Mouse (Mus musculus) limb, embryonic 14.5 days (tissue): ENCODE measurements around the gene Efcab9. TPM values are rescaled to one million over a fixed set of nuclear protein-coding genes. Genes with fewer than 3 reads are reported as not detected.

ENCODE experiments used
- ATAC-seq: fragments of 200-750 bp; cut with Nextera tagmentation; 2 replicates; pipeline ENCODE4 v1.8.0; 2017; ENCODE audit warnings: low read depth, moderate number of reproducible peaks, moderate TSS enrichment; ENCODE audit not compliant: low FRiP score
- DNase-seq: peaks from one replicate; pipeline ENCODE4 v3.0.0-alpha.2; 2015; ENCODE audit warnings: low spot score
- H3K27ac ChIP-seq: fragments of 300-500 bp; sonication (generic); replicated peaks from 2 replicates; pipeline ENCODE4 v1.5.1; 2014; ENCODE audit warnings: low read depth, mild to moderate bottlenecking, low read length, moderate library complexity, mixed read lengths
- H3K27me3 ChIP-seq: fragments of 300-500 bp; sonication (generic); 2 replicates; pipeline ENCODE4 v1.6.1; 2014; ENCODE audit warnings: low read length, mixed read lengths; ENCODE audit not compliant: control insufficient read depth, insufficient read depth
- H3K36me3 ChIP-seq: fragments of 300-500 bp; sonication (generic); 2 replicates; pipeline ENCODE4 v1.6.1; 2014; ENCODE audit warnings: mild to moderate bottlenecking, low read length, moderate library complexity, mixed read lengths; ENCODE audit not compliant: control insufficient read depth, insufficient read depth
- H3K4me1 ChIP-seq: fragments of 300-500 bp; sonication (generic); 2 replicates; pipeline ENCODE4 v1.6.1; 2014; ENCODE audit warnings: antibody characterized with exemption, low read length, mixed read lengths; ENCODE audit not compliant: control insufficient read depth, insufficient read depth
- H3K4me2 ChIP-seq: fragments of 300-500 bp; sonication (generic); replicated peaks from 2 replicates; pipeline ENCODE4 v1.6.1; 2014; ENCODE audit warnings: low read depth, mild to moderate bottlenecking, low read length, moderate library complexity; ENCODE audit not compliant: severe bottlenecking
- H3K4me3 ChIP-seq: fragments of 300-500 bp; sonication (generic); replicated peaks from 2 replicates; pipeline ENCODE4 v1.5.1; 2014; ENCODE audit warnings: low read length
- H3K9ac ChIP-seq: fragments of 300-500 bp; sonication (generic); 2 replicates; pipeline ENCODE4 v1.6.1; 2014; ENCODE audit warnings: mild to moderate bottlenecking, low read depth, low read length, moderate library complexity; ENCODE audit not compliant: severe bottlenecking
- H3K9me3 ChIP-seq: fragments of 300-500 bp; sonication (generic); 2 replicates; pipeline ENCODE4 v1.6.1; 2016; ENCODE audit warnings: low read length; ENCODE audit not compliant: control insufficient read depth
- POLR2A ChIP-seq: fragments of 200-500 bp; IDR thresholded peaks from 2 replicates; pipeline ENCODE4 v1.8.0; 2012; ENCODE audit warnings: inconsistent platforms, mild to moderate bottlenecking, moderate library complexity, borderline replicate concordance; ENCODE audit not compliant: insufficient read depth, insufficient read length; ENCODE audit errors: extremely low read depth
- WGBS: fragments of 180-500 bp; shearing (Covaris S2); extraction: QIAGEN DNeasy Blood & Tissue Kit; methylation state at CpG from one replicate; pipeline ENCODE4 v1.1.7; 2014; 5-methylcytosine and 5-hydroxymethylcytosine counted together
- polyA plus RNA-seq, 2 experiments: library from polyadenylated mRNA; depleted of rRNA in 1 of 2; stranded (reverse) in 1 of 2; unstranded in 1 of 2; fragments of >200 nt; fragmentation: Nextera tagmentation in 1 of 2; extraction: Ambion mirVana in 1 of 2; gene quantifications; 2 replicates each; pipeline versions ENCODE4 v1.2.1 to v1.2.3; 2012 to 2014

Gene Efcab9
- 0.11 TPM in 1 of 2 replicates, not detected in the other for polyA plus RNA-seq (2012; rRNA removed)
- polyA plus RNA-seq (2014; fragmentation: Nextera tagmentation; extraction: Ambion mirVana) = not detected in 2 replicates

DNA sequence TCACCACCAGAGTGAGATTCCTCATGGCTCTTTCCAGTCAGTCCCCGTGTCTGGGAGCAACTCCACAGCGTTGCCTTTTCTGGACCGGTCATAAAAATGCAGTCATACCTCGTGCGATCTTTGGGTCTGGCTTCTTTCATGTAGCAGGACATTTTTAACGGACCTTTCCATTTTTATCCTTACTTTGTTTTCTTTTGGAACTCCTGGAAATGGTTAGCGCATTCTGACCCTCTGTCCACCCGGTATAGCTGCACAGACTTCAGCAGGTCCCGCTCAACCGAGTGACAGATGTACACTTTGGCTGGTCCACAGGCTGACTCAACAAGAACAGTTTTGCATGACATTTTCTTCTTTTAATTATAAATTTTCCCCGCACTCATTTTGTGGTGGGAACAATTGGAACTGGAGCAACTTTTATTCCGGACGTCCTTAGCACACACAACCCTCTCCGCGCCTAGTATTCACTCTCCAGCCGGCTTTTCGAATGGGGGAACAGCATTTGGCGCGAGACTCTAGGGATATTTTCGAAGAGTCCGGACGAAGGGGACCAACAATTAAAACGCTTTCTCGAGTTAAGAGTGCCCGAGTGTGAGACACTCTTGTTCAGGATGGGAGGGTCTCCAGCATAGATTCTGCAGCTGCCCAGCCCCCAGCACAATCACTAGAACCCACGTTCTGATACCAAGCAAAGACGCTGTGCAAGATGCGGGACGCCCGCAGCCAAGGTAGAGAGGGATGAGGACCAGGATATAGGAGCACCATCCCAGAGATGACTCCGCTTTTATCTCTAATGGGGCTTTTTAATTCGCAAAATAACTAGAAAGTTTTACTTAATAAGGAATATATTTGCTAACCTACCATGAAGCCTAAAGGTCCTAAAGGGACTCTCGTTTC, at the start of gene Efcab9:
Gene Efcab9, minus strand, starts transcription at position 211 of the 894 bp plus-strand sequence.
- 0 out of 2 replicates have a peak, but pooled peaks cover 3% of the 10 kb centered on the region for H3K4me1 ChIP-seq
- TF ChIP-seq POLR2A = no peak
- no peak within 1 kb of the TSS for H3K27ac ChIP-seq
- H3K4me2 ChIP-seq = peak within 1 kb of the TSS; percentile 100
- no peak for DNase-seq
- no peaks in the 10 kb centered on the region for H3K9me3 ChIP-seq
- peaks cover 5% of the 10 kb centered on the region; the same call in 1 of the 2 replicates for H3K36me3 ChIP-seq
- peak; percentile 1; the same call in 1 of the 2 replicates for ATAC-seq
- peak within 1 kb of the TSS; percentile 68 for H3K4me3 ChIP-seq
- peak within 1 kb of the TSS; percentile 71 for H3K9ac ChIP-seq
- WGBS = 5% methylated on average over 33 of the region's 33 CpGs
- no peaks in the 10 kb centered on the region for H3K27me3 ChIP-seq

GRCm38 (mm10) chr11:32581031-32581430, 49.1 kb upstream of the Efcab9 start:
- 55% methylated on average over 2 of the region's 2 CpGs for WGBS
- ATAC-seq (no peak), DNase-seq (no peak)
- Histone ChIP-seq H3K9me3 (no peaks in the 10 kb centered on the region), H3K27me3 (no peaks in the 10 kb centered on the region), H3K4me3 (no peak overlapping the region), H3K9ac (no peak overlapping the region), H3K36me3 (no peaks in the 10 kb centered on the region; the same call in 1 of the 2 replicates), H3K4me1 (no peaks in the 10 kb centered on the region), H3K27ac (no peak overlapping the region), H3K4me2 (no peak overlapping the region)
- TF ChIP-seq POLR2A = no peak

- H3K9me3 ChIP-seq = no peaks in the 10 kb centered on the region
- no peaks in the 10 kb centered on the region; the same call in 1 of the 2 replicates for H3K36me3 ChIP-seq
- ATAC-seq = no peak
- no peak overlapping the region for H3K9ac ChIP-seq
- WGBS = 83% methylated on average over 16 of the region's 16 CpGs
- no peak for DNase-seq
- no peak overlapping the region for H3K4me2 ChIP-seq
- H3K27me3 ChIP-seq = no peaks in the 10 kb centered on the region
- no peak overlapping the region for H3K27ac ChIP-seq
- no peaks in the 10 kb centered on the region for H3K4me1 ChIP-seq
- no peak overlapping the region for H3K4me3 ChIP-seq
- TF ChIP-seq POLR2A = no peak
These were observed 48.5 kb upstream of the Efcab9 start for GRCm38 (mm10) chr11:32580305-32580947.

DNA sequence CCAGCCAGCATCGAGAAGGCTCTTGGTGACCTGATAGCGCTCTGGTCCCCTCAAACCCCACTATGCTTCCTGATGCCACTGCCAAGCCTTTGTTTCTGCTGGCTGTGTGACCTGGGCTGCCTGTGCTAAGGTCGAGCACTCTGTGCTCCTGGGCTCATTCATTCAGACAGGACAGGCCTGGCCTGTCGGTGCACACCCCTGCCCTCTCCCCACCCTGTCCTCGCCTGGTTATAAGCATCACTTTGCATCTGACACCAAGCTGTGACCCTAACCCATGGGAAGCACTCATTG, 44.8 kb upstream of the Efcab9 start:
- no peaks in the 10 kb centered on the region for H3K4me1 ChIP-seq
- DNase-seq (no peak), ATAC-seq (no peak)
- no peaks in the 10 kb centered on the region; the same call in 1 of the 2 replicates for H3K36me3 ChIP-seq
- no peak overlapping the region for H3K27ac ChIP-seq
- no peak overlapping the region for H3K4me2 ChIP-seq
- no peak overlapping the region for H3K9ac ChIP-seq
- no peak for TF ChIP-seq POLR2A
- no peaks in the 10 kb centered on the region for H3K9me3 ChIP-seq
- WGBS = 69% methylated on average over 5 of the region's 5 CpGs
- H3K27me3 ChIP-seq = no peaks in the 10 kb centered on the region
- H3K4me3 ChIP-seq = no peak overlapping the region

GRCm38 (mm10) chr11:32575964-32576759, 44.3 kb upstream of the Efcab9 start:
- no peak for ATAC-seq
- Histone ChIP-seq H3K9ac (no peak overlapping the region), H3K4me3 (no peak overlapping the region), H3K27me3 (no peaks in the 10 kb centered on the region), H3K9me3 (no peaks in the 10 kb centered on the region), H3K27ac (no peak overlapping the region), H3K4me2 (no peak overlapping the region), H3K36me3 (no peaks in the 10 kb centered on the region; the same call in 1 of the 2 replicates), H3K4me1 (no peaks in the 10 kb centered on the region)
- no peak for DNase-seq
- no peak for TF ChIP-seq POLR2A
- 73% methylated on average over 6 of the region's 6 CpGs for WGBS
